Mouse (Mus musculus) layer of hippocampus, adult 9-10 months (tissue): ENCODE data around the gene Tfpt.
"Not testable (repeated sequence)": the region's sequence is repeated elsewhere in the genome, so short reads cannot be mapped to it uniquely, and the experiment has no call there.

Source experiments
- DNase-seq: peaks from one replicate; pipeline ENCODE4 v3.0.0; 2022; ENCODE audit warnings: low spot score

Tfpt gene

DNA sequence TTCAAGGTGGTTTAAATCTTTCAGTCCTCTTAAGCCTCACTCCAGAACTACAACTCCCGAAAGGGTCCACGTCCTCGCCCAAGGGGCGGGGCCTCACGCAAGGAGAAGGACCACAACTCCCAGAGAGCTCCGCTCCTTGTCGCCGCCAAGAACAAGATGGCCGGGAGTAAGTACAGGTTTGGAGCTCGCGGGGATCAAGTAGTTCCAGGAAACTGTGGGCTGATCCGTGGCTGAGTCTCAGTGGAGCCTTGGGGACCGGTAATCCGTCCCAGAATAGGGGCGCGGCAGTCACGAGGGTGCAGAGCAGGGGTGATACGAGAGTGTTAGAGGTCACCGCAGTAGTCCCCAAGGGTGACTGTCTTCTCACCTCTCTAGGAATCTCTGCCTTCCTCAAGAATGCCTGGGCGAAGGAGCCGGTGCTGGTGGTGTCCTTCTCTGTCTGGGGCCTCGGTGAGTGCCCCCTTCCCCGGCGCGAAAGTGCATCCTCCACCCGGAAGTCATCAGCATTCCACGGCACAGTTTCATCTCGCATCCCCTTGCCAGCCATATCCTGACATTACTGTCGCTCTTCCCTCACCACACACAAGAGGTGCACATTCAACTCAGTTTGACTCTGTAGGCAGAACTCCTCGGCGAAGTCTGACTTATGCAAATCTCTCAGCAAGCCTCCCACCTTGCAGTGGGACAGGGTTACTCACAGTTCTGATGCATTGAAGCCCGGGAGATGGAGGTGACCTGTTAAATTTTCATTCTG is 12.3 kb downstream of the Tfpt start, which contains the start of gene Ndufa3:
Gene Ndufa3, plus strand, starts transcription at position 132 of the 754 bp plus-strand sequence.
- DNase-seq, result peak; percentile 57

DNA sequence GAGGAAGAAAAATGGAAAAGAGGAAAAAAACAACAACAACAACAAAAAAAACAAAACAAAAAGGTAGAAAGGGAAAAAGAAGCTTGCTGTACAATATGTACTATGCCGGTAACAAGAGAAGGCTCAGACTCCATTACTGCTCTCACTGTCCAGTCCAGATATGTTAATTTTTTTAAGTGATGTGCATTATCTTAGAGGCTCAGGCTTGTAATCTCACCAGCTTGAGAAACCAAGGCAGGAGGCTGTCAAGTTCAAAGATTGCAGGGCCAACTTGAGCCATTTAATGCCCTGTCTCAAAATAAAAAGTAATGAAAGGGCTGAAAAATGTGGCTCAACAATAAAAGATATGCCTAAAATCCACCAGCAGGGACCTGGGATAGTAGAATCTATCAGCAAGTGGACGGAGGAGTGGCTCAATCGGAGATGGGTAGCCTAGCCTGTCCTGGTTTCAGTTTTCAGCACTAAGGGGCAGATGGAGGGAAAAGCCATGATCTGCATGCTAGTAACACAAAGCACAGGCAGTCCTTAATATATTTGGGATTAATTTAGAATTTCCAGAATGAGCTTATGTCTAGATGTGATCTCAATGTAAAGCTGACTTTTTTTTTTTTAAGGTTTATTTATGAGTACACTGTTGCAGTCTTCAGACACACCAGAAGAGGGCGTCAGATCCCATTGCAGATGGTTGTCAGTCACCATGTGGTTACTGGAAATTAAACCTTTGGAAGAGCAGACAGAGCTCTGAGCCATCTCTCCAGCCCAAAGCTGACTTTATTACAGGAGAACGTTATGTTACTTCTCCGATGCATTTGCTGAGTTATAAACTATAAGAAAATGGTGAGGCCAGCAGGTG is 13.1 kb downstream of the Tfpt start:
- DNase-seq, result peak; percentile 53

DNA sequence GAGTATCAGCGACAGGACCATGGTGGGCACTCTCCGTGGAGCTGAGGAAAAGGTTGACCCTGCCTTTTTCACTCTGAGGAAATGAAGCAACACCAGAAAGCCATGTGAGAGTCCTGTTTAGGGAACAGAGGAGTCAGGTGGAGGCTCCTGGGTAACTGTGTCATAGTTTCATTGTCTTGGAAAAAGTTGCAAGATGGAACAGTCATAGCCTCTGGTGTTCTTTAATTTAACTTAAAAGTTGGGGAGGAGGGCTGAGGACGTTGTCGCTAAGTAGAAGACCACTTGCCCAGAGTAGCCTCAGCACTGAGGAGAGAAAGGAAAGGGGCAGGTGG is 13.7 kb downstream of the Tfpt start, which contains the start of gene Oscar:
Gene Oscar, minus strand, starts transcription at position 101 of the 332 bp plus-strand sequence.
- no peak for DNase-seq

DNA sequence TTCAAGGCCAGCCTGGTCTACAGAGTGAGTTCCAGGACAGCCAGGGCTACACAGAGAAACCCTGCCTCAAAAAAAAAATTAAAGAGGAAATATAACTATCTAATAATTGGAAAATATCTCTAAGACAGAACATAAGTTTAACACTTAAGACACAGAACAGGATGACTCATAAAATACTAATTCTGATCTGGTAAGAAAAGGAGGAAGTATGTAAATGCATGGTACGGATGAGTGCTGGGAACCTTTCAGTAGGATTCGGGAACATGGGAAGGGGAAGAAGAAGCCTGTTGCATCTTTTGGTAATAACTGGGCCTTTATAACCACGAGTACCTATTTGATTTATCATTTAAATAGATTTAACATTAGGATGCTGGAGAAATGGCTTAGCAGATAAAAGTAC is 15.7 kb downstream of the Tfpt start:
- no peak for DNase-seq

DNA sequence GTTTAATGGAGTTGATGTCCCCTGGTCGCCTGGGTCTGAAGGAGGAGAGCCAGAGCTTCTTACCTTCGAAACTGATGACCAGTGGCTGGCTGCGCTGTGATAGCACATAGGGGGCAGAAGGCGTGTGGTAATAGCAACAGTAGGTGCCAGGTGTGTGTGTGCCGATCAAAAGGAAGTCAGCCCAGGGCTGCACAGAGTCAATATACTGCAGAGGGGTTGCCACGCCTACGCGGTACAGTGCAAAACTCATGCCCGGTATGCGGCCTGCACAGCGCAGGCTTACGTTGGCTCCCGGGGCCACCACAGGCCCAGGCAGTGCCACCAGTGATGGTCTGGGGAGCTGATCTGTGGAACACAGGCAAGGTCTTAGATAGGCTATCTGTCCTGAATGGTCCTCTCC is 18.7 kb downstream of the Tfpt start:
- no peak for DNase-seq

DNA sequence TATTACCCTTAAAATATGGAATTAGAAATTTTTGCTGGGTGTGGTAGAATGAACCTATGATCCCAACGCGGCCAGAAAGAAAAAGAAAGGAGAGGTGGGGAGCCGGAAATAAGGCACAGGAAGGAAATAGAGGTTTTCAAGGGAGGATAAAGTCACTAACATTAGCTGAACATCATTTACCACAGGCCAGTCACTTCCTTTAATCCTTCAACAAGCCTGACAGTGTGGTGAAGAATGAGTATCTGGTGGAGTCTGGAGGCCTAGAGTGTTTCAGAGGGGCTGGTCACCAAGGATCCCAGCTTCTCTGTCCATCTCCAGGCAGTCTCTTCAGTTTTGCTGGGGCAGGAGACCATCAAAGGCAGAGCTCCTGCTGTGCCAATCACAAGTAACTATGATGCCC is 19.3 kb downstream of the Tfpt start:
- no peak for DNase-seq

DNA sequence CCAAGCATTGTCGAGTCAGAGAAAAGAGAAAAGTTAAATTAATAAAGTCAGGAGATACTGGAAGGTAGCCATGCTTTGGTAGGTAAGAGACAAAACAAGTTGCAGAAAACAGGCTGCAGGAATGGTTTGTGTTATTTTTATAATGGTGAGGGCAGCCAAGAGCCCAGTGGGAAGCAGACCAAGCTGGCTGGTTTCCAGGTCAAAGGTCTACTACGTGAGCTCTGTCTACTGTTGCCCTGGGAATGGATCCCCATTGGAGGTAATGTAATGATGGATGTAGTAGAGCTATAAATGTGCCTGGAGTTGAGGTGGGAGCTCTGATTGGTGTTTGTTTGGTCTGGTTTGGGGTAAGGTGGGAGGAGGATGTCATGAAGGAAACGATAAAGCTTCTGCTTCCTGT is 20.6 kb downstream of the Tfpt start:
- DNase-seq, result no peak

DNA sequence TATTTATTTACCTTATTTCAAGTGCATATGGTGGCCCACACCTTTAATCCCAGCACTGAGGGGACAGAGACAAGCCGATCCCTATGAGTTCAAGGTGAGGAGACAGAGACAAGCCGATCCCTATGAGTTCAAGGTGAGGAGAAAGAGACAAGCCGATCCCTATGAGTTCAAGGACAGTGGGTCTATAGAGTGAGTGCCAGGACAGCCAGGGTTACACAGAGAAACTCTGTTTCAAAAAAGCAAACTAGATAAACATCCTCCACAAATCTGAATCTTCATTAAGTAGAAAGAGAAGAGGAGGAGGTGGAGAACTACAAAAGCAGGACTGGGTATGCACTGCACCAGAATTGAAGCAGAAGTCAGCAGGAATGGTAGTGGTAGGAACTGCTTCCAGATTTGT is 21.1 kb downstream of the Tfpt start:
- DNase-seq, result no peak

DNA sequence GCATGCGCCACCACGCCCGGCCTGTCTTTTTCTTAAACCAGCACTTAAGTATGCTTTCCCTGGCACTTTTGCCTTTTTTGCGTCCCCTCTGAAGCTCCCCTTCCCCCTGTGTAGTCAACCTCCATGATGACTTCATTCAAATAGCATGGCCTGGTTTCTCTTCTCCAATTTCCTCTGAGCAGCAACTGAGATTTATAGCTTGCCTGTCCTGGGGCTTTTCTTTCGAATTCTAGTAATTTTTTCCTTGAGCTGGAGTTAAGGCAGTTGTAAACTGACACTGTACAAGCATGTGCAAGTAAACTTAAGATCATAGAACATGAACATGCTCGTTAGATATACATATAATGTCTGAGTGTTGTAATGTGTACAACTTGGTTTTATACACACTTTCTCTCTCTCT is 22.3 kb downstream of the Tfpt start:
- DNase-seq, result no peak

DNA sequence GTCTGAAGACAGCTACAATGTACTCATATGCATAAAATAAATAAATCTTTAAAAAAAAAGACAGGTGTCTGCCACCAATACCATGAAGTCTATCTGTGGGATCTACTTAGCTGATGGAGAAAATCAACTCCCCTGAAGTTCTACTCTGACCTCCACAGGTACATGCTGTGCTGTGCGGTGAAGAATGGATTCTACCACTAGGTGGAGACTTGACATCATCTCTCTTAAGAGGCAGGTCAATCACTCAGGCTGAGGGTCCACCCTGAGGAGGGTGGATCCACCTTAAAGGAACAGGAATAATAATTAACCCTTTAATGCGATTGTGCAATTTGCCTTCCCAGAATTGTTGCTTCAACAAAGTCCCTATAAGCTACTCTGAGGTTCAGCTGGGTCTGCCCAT is 22.9 kb downstream of the Tfpt start:
- no peak for DNase-seq

DNA sequence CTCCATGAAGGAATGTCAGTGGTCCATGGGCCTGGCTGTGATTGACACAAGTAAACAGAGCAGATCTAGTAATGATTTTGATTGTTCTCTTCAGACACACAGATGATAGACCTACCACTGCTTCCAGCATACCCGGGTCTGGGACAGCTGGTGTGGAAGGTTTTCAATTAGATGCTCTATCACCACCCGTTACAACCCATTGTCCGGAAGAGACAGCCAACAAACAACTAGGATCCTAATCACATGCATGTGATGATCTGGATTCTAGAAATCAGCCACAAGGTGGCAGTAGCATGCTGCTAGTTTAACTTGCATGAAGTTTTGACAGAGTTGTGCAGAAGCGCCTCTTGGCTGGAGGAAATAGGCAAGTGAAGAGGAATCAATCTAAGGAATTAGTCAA is 28.6 kb downstream of the Tfpt start:
- peak; percentile 75 for DNase-seq

DNA sequence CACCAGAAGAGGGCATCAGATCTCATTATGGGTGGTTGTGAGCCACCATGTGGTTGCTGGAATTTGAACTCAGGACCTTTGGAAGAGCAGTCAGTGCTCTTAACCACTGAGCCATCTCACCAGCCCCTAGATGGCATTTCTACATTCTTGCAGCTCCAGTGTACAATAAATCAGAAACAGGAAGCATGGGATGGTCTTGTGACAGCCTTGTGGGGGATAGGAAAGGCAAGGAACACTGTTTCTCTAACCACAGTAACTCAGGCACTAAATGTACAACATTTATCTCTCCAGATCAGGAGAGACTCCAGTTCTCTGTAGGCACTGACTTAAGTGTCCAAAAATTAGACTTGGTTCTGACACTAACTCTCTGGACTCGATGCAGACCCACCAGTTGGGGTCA is 32.0 kb downstream of the Tfpt start:
- not testable (repeated sequence) for DNase-seq

DNA sequence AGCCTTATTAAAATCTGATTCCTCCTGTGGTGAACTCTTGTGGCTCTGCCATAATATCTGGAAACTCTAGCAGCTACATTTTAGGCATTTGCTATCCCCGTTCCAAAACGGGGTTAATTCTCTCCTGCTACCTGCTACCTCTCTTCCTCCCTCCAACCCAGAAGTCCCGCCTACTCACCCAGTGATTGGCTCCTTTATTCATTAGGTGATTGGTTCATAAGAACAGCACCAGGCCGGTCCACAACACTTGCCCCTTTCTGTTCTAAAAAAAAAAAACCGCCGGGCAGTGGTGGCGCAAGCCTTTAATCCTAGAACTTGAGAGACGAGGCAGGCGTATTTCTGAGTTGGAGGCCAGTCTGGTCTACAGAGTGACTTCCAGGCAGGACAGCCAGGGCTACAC is 34.6 kb downstream of the Tfpt start:
- no peak for DNase-seq

DNA sequence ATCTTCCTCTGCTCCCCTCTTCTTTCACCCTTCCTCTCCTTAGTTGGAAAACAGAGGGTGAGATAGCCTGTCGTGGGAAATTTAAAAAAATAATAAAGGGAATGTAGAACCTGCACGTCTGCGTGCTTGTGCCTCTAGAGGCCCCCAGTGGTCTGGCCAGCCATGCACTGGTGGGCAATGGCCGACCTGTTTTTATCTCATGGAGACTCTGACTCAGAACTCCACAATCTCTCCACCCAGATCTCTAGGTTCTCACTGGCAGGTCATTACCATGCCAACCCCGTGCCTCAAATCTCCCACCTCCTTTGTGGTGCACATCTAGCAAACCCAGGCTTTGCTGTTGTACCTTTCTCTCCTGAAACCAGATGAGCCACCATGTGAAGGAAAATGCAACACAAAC is 35.0 kb downstream of the Tfpt start:
- DNase-seq, result no peak

DNA sequence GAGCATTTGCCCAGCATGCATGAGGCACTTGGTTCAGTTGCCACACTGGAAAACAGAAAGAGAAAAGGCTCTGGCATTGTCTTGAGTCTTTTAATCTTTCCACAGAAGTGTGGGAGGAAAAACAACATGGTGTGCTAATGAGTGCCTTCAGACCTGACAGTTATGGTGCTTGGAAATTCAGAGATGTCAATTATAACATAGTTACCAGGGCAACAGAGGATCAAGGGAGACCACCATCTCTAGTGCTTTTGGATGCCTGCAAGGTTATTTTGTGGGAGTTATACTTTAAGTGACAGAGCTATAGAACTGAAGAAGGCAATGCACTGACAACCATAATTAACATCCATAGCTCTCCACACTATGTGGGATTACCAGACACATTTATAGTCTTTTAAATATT is 35.9 kb downstream of the Tfpt start:
- DNase-seq, result no peak

DNA sequence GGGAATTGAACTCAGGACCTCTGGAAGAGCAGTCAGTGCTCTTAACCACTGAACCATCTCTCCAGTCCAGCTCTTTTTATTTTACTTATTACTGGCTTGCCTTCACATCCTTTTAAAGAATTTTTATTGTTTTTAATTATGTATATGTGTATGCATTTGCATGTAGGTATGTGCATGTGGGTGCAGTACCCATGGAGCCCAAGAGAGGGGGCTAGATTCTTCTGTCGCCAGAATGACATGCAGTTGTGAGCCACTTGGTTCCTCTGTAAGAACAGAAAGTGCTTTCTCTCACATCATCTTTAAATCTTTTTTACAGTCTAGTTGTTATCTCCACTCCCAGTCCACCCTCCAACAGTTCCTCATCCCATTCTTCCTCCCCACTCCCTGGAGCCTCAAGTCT is 38.2 kb downstream of the Tfpt start:
- no peak for DNase-seq

DNA sequence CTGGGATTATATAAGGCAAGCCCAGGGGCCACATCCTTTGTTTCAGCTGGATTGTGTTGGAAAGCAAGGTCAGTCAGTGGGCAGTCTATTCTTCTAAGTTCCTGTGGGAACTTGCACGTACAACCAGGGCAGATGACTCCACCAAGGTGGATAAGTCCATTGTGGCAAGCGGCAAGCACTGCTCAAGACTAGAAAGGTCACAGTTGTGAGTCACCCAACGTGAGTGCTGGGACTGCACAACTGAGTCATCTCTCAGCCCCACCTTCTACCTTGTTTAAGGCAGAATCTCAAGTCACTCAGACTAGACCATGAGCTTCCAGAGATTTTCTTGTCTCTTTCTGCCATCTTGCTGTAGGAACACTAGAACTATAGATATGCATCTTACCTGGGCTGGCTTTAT is 39.2 kb downstream of the Tfpt start:
- DNase-seq, result no peak

DNA sequence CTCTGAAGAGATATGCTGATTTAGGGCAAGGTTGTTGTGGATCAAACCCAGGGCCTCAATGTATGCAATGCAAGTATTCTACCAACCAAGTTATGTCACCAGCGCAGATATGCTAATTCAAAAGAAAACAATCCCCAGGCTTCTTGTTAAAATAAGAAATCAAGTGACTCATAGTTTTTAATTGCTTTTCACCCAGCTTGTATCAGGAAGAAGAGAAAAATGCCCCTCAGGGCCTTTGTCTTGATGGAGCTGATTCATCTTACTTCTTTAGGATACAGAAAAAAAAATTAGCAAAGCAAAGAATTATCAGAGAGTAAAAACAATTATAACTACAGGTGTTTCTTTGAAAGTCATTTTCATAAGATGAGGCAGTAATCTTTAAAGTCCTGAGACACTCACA is 42.4 kb downstream of the Tfpt start:
- DNase-seq, result no peak

DNA sequence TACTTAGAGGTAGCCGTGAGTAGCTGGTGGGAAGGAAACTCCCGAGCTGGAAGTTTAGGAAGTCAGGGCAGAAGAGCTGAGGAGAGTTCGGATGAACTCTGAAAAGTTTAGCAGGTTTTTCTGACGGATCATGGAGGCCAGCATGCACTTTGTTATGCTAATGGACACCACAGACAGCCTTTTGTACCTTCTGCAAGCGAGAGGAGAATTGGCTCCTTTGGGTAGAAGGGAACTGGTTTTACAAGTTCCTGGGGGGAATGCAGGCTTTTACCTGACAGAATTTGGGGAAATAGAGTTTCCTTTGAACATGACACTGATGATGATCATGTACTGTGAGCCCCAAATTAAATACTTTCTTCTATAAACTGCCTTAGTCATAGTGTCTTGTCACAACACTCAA is 43.5 kb downstream of the Tfpt start:
- DNase-seq, result no peak

DNA sequence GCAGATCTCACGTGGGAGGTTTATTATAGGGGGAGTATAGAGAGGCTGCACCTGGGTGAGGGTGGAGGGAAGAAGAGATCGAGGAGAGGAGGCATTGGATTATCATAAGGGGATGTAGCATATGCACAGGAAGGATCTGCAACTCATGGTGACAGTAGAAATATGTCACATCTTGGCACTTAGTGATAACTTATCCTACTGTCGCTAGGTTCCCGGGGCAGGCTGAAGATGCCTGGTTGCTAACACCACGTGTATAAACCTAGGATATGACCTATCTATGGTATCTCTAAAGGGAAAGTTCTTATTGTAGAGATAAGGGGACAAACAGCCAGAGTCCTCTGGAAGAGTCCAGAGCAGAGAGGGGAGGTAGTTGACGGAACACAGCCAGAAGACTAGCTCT is 44.0 kb downstream of the Tfpt start:
- no peak for DNase-seq

DNA sequence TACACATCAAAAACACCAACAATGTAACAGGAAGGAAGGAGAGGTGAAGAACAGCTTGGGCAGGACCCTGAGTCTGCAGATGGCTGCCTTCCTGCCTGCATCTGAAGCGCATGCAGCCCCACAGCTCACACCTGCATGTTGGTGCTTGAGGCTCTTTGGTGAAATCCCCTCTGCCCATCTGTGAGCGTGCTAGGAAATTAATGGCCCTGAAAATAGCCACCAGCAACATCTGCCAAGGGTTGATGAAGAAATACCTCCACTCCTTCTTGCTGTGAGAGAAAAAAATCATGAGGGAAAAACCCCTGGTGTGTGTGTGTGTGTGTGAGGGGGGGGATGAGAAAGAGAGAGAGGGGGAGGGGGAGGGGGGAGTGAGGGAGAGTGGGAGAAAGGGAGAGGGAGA is 49.7 kb downstream of the Tfpt start:
- no peak for DNase-seq

DNA sequence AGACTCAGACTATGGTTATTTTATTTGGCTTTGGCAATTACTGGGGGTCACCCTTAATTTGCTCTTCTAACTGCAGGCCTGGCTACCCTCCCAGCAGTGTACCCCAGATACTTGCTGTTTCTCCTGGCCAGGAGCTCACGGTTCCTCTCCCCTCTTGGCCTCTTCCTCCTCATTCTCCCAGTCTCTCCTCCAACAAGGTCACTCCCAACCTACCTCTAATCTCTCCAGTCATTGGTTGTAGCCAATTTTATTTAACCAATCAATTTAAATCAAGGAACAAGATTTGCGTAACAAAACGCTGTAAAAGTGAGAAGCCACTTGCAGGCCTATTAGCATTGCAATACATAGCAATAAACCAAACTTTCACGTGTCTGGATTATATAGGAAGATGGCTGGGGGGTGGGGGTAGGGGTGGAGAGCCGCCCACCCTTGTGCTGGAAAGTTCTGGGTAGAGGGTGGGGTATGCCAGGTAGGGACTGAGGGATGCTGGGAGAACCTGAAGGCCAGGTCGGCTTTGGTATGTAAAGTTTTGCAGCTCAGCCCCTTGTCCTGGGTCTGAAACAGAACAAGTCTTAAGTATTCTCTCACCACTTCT is 50.7 kb downstream of the Tfpt start:
- DNase-seq, result no peak

DNA sequence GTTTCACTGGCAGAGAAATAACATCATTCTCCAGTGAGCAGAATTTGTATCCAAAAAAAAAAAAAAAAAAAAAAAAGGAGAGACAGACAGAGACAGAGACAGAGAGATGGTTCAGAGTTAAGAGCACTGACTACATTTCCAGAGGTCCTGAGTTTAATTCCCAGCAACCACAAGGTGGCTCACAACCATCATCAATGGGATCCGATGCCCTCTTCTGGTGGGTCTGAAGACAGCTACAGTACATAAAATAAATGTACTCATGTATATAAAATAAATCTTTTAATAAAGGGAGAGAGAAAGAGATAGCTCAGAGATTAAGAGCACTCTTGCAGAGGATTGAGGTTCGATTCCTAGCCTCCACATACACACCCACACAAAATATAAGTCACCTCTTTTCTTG is 51.5 kb downstream of the Tfpt start:
- no peak for DNase-seq
